Mouse (Mus musculus) neural tube, embryonic 11.5 days (tissue): ENCODE measurements around the gene Tpi1. TPM values are rescaled to one million over a fixed set of nuclear protein-coding genes. Genes with fewer than 3 reads are reported as not detected.
"Not testable (repeated sequence)": the region's sequence is repeated elsewhere in the genome, so short reads cannot be mapped to it uniquely, and the experiment has no call there.

Experiments
- ATAC-seq: fragments of 200-750 bp; cut with Nextera tagmentation; 2 replicates; pipeline ENCODE4 v1.8.0; 2017; ENCODE audit warnings: moderate number of reproducible peaks, mild to moderate bottlenecking, moderate TSS enrichment, moderate library complexity; ENCODE audit not compliant: insufficient read depth, low FRiP score, low TSS enrichment
- DNase-seq: peaks from one replicate; pipeline ENCODE4 v3.0.0-alpha.2; 2015; ENCODE audit warnings: low spot score
- H3K27ac ChIP-seq: fragments of 300-500 bp; sonication (generic); 2 replicates; pipeline ENCODE4 v1.5.1; 2014; ENCODE audit warnings: low read depth, mild to moderate bottlenecking, low read length
- H3K27me3 ChIP-seq: fragments of 300-500 bp; sonication (generic); 2 replicates; pipeline ENCODE4 v1.6.1; 2014; ENCODE audit warnings: mild to moderate bottlenecking, low read length, mixed read lengths; ENCODE audit not compliant: control insufficient read depth, insufficient read depth
- H3K36me3 ChIP-seq: fragments of 300-500 bp; sonication (generic); 2 replicates; pipeline ENCODE4 v1.6.1; 2014; ENCODE audit warnings: mild to moderate bottlenecking, low read length, moderate library complexity, mixed read lengths; ENCODE audit not compliant: control insufficient read depth, insufficient read depth
- H3K4me1 ChIP-seq: fragments of 300-500 bp; sonication (generic); 2 replicates; pipeline ENCODE4 v1.6.1; 2014; ENCODE audit warnings: low read length, mixed read lengths; ENCODE audit not compliant: control insufficient read depth, insufficient read depth
- H3K4me2 ChIP-seq: fragments of 300-500 bp; sonication (generic); 2 replicates; pipeline ENCODE4 v1.6.1; 2014; ENCODE audit warnings: low read depth, mild to moderate bottlenecking, moderate library complexity
- H3K4me3 ChIP-seq: fragments of 300-500 bp; sonication (generic); 2 replicates; pipeline ENCODE4 v1.5.1; 2014; ENCODE audit warnings: low read depth, low read length
- H3K9ac ChIP-seq: fragments of 300-500 bp; sonication (generic); 2 replicates; pipeline ENCODE4 v1.6.1; 2014; ENCODE audit warnings: mild to moderate bottlenecking, low read length
- H3K9me3 ChIP-seq: fragments of 300-500 bp; sonication (generic); 2 replicates; pipeline ENCODE4 v1.6.1; 2016; ENCODE audit warnings: low read length; ENCODE audit not compliant: control insufficient read depth
- WGBS: fragments of 180-500 bp; shearing (Covaris S2); extraction: QIAGEN DNeasy Blood & Tissue Kit; methylation state at CpG from one replicate; pipeline ENCODE4 v1.1.7; 2014; 5-methylcytosine and 5-hydroxymethylcytosine counted together
- polyA plus RNA-seq: library from polyadenylated mRNA; unstranded; fragments of >200 nt; fragmentation: Nextera tagmentation; extraction: Ambion mirVana; gene quantifications from 2 replicates; pipeline ENCODE4 v1.2.1, GENCODE M21; 2014

Gene Tpi1
- polyA plus RNA-seq, 1 experiment from 2014 or later = 622 TPM

DNA sequence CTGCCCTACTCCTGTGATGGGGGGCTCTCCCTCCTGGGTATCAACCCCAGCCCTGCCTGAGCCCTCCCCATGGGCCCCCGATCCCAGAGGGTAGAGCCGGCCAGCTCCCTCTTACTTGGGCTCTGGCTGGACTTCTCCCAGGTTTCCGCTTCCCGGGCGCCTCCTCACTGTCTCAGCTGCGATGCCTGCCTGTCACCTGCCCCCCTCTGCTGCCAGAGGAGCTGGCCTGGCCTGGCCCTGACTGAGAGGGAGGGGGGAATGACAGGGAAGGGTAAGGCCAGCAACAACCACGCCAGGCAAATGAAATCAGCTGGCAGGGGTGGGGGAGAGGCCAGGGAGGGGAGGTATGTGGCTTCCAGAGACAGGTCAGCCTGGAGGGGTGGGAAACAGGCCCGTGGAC is 25.7 kb upstream of the Tpi1 start:
- Histone ChIP-seq H3K4me3 (no peak overlapping the region), H3K4me2 (no peak overlapping the region), H3K9me3 (no peaks in the 10 kb centered on the region), H3K9ac (peak overlapping the region; percentile 11; the same call in 1 of the 2 replicates), H3K27me3 (no peaks in the 10 kb centered on the region), H3K4me1 (no peaks in the 10 kb centered on the region), H3K36me3 (peaks cover 3% of the 10 kb centered on the region; the same call in 1 of the 2 replicates), H3K27ac (no peak overlapping the region)
- ATAC-seq = peak; percentile 15; the same call in 1 of the 2 replicates
- DNase-seq = no peak
- WGBS = 13% methylated on average over 8 of the region's 8 CpGs

DNA sequence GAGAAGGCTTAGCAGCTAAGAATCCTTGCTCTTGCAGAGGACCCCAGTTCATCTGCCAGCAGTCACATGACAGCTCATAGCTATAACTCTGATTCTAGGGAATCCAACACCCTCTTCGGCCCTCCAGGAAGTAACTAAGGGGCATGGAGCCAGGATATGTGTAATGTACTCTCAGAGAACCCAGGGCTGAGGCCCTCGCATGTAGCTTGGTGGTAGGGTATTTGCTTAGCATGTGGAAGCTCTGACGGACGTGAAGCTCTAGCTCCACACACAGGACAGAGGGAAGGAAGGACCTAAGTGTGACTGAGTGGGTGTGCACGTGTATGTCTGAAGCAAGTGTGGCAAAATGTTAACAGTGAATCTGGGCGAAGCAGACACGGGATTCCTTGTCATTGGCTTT is 22.3 kb upstream of the Tpi1 start:
- Histone ChIP-seq H3K27ac (no peak overlapping the region), H3K4me3 (no peak overlapping the region), H3K9me3 (no peaks in the 10 kb centered on the region), H3K4me1 (no peaks in the 10 kb centered on the region; the same call in 1 of the 2 replicates), H3K9ac (no peak overlapping the region), H3K36me3 (peaks cover 4% of the 10 kb centered on the region; the same call in 1 of the 2 replicates), H3K4me2 (no peak overlapping the region), H3K27me3 (no peaks in the 10 kb centered on the region)
- WGBS = 86% methylated on average over 7 of the region's 7 CpGs
- DNase-seq = no peak
- ATAC-seq = no peak

DNA sequence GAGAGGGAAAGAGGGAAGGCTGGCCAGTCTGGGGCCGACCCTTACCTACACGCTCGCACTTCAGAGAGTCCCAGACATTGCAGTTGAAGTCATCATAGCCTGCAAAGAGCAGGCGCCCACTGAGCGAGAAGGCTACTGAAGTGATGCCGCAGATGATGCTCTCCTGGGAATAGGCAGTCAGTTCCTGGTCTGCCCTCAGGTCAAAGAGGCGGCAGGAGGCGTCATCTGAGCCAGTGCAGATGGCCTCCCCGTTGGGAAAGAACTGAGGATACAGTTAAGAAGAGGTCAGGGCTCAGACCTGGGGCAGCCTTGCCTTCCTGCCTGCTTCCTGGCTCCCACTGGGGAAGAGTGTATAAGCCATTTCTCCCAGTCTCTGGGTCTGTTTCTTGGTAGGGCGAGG is 21.4 kb upstream of the Tpi1 start:
- Histone ChIP-seq H3K27me3 (no peaks in the 10 kb centered on the region), H3K4me1 (no peaks in the 10 kb centered on the region; the same call in none of the 2 replicates), H3K9me3 (no peaks in the 10 kb centered on the region), H3K36me3 (peaks cover 2% of the 10 kb centered on the region; the same call in 1 of the 2 replicates), H3K4me2 (no peak overlapping the region), H3K4me3 (no peak overlapping the region), H3K9ac (no peak overlapping the region; the same call in 1 of the 2 replicates), H3K27ac (no peak overlapping the region)
- 50% methylated on average over 10 of the region's 10 CpGs for WGBS
- ATAC-seq (no peak), DNase-seq (no peak)

DNA sequence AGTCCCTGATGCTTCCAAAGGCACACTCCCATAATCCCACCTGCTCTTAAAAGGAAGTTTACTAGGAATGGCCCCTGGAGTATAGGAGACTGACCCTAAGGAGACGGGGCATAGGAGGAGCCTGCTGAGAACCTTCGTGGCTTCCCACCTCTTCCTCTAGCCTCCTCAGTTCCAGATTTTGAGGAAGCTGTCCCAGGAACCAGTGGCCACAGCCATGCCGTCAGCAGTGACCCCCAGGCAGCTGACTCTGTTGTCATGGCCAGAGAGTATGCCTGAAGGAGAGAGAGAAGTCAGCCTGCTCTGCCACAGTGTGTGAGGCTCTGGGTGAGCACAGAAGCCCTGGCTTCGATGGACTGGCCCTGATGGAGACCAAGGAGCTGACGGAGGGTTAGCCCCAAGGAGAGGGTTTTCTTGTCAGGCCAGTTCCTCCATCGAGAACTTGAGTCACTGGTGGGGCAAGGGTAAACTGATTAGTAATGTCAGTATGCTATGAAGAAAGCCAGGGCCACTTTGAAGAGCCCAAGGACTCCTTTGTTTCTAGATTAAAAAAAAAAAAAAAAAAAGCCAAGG is 20.5 kb upstream of the Tpi1 start:
- Histone ChIP-seq H3K27ac (no peak overlapping the region), H3K36me3 (peaks cover 2% of the 10 kb centered on the region; the same call in 1 of the 2 replicates), H3K4me3 (no peak overlapping the region), H3K27me3 (no peaks in the 10 kb centered on the region), H3K9ac (no peak overlapping the region), H3K4me2 (no peak overlapping the region), H3K9me3 (no peaks in the 10 kb centered on the region), H3K4me1 (peaks cover 3% of the 10 kb centered on the region)
- no peak for ATAC-seq
- 83% methylated on average over 6 of the region's 6 CpGs for WGBS
- DNase-seq = no peak

DNA sequence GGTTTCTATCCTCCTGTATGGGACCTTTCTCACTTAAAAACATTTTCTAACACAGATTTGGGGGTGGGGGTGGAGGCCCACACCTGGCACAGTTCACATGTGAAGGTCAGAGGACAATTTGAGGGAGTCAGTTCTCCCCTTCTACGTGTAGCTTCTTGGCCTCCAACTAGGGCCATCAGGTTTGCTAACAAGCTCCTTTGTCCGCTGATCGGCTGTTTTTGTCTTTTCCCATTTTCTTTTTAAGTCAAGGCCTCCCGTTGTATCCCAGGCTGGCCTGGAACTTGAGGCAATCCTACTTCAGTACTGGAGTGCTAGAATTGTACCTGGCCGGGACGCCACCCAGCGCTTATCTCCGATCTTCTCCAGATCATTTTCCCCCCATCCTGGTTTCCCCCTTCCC is 17.6 kb upstream of the Tpi1 start:
- no peak overlapping the region for H3K27ac ChIP-seq
- no peak overlapping the region; the same call in 1 of the 2 replicates for H3K9ac ChIP-seq
- H3K36me3 ChIP-seq = peaks cover 2% of the 10 kb centered on the region; the same call in 1 of the 2 replicates
- H3K4me3 ChIP-seq = no peak overlapping the region
- H3K4me1 ChIP-seq = peaks cover 8% of the 10 kb centered on the region
- 98% methylated on average over 8 of the region's 8 CpGs for WGBS
- H3K27me3 ChIP-seq = no peaks in the 10 kb centered on the region
- DNase-seq (no peak), ATAC-seq (no peak)
- H3K9me3 ChIP-seq = no peaks in the 10 kb centered on the region
- no peak overlapping the region; the same call in 1 of the 2 replicates for H3K4me2 ChIP-seq

DNA sequence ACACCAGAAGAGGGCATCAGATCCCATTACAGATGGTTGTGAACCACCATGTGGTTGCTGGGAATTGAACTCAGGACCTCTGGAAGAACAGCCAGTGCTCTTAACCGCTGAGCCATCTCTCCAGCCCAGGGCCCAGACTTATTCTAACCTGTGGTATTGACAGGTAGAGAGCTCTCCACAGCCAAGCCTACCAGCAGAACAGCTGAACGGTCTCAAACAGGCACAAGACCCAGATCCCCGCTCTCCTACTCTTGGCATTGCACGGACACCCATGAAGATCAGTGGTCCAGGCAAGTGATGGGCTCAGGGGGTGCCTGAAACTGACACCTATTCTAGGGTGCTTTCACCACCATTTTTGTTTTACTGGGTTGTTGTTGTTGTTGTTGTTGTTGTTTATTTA is 17.1 kb upstream of the Tpi1 start:
- 90% methylated on average over 4 of the region's 4 CpGs for WGBS
- Histone ChIP-seq H3K4me2 (peak overlapping the region; percentile 69), H3K4me3 (peak overlapping the region; percentile 68; the same call in 1 of the 2 replicates)
- H3K9ac ChIP-seq, H3K27ac ChIP-seq, DNase-seq, H3K4me1 ChIP-seq, H3K9me3 ChIP-seq, H3K36me3 ChIP-seq, ATAC-seq, H3K27me3 ChIP-seq: not testable (repeated sequence)

DNA sequence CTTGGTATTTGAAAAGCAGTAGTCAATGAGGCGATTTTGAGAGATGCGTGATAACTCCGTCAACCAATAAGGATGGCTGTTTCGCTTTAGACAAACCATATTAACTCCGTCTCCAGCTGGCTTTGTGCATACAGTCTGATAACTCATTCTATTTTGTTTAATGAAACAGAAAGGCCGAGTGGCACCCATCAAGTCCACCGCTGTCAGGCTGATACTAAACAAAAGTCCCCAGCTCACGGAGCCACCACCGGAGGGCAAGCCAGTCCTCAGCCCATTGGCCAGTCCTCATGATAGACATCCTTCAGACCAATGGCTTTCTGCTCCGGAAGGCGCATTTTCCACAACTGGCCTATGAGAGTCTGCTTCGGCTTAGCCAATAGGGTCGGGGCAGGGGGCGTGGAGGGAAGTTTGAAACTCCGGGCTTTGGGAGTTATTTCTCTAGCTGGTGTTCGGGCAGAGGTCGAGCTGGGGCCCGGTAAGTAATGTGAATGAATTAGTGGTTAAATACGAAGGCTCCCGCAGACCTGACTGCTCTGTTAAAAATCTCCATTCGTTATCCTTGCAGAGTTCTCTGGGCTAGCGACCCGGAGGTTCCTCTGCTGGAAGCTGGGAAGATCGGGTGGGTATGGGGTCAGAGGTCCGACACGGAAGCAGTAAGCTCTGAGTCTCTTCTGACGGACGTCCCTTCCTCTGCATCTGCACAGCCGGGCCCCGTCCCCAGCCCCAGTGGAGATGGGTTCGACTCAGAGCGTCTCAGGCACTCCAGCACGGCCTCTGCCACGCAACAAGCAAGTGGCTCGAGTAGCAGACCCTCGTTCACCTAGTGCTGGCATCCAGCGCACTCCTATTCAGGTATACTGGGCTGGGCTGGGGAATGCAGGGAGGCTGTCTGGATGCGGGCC is 16.0 kb upstream of the Tpi1 start:
- Histone ChIP-seq H3K4me1 (peaks cover 8% of the 10 kb centered on the region), H3K27ac (peak overlapping the region; percentile 79)

DNA sequence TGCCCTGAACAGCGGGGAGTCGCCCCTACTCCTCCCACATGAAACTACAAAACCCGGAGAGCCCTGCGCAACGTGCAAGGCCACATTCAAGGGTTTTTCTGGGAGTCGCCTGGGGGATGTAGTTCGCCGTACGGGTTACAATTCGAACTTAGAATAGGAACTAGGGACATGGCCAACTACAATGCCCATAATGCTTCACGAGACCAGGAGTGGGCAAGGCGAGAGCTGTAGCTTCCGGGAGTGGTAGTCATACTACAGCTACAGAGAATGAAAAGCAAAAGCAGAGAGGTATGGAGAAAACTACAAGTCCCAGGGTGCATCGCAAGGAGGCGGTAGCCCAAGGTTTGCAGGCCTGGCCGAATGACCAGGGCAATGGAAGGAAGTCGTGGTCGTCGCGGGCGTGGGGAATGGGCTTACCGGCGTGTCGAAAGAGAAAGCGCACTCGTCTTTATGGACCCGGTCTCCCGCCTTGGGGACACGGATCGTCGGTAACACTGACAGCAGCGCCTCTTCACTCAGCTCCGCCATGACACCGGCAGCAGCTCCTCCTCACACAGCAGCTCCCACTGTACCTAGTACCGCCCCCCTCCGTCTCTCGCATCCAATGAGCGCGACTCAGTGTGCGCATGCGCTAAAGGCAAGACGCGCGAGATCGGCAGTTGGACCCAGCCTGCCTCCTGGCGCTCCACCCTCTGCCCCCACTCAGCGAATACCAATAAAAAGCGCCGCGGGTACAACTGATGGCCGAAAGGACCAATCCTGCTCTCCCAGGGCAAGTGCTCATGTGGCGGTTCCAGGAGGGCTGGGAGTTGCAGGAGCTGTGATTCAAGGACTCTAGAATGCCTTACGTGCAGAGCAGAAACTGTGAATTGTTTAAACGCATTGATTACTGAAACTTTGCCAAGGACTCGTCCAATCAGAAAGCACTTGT is 15.0 kb upstream of the Tpi1 start, which contains the start of the genes Usp5 and Cdca3:
Gene Usp5 (minus strand): TSS at position 617 of the 931 bp plus-strand sequence.
Gene Cdca3 (plus strand): TSS at position 680 of the 931 bp plus-strand sequence.
- peak within 1 kb of the TSS; percentile 72 for H3K9ac ChIP-seq
- ATAC-seq (peak; percentile 93), DNase-seq (peak; percentile 99)
- H3K4me1 ChIP-seq = peaks cover 8% of the 10 kb centered on the region
- peaks cover 6% of the 10 kb centered on the region for H3K36me3 ChIP-seq
- H3K27ac ChIP-seq = peak within 1 kb of the TSS; percentile 79
- H3K9me3 ChIP-seq = no peaks in the 10 kb centered on the region
- WGBS = under 1% methylated on average over 55 of the region's 55 CpGs
- H3K4me3 ChIP-seq = peak within 1 kb of the TSS; percentile 68
- peak within 1 kb of the TSS; percentile 89 for H3K4me2 ChIP-seq
- H3K27me3 ChIP-seq = no peaks in the 10 kb centered on the region

More for the DNA sequence above, 16.0 kb upstream of the Tpi1 start:
- peak; percentile 91 for ATAC-seq
- Histone ChIP-seq H3K4me2 (peak overlapping the region; percentile 69), H3K9ac (peak overlapping the region; percentile 72), H3K4me3 (peak overlapping the region; percentile 68), H3K36me3 (peaks cover 2% of the 10 kb centered on the region; the same call in 1 of the 2 replicates), H3K27me3 (no peaks in the 10 kb centered on the region), H3K9me3 (no peaks in the 10 kb centered on the region)
- DNase-seq = peak; percentile 92
- WGBS = under 1% methylated on average over 38 of the region's 38 CpGs
